Mouse (Mus musculus) heart, adult 8-10 months (tissue): ENCODE measurements around the gene Hdgfl2. TPM values are rescaled to one million over a fixed set of nuclear protein-coding genes. Genes with fewer than 3 reads are reported as not detected.

Source experiments
- DNase-seq: peaks from one replicate; pipeline ENCODE4 v3.0.0; 2022; ENCODE audit warnings: low spot score
- total RNA-seq, 4 experiments: library from RNA; stranded (reverse); gene quantifications; 2 replicates each; pipeline ENCODE4 v1.2.4; 2022

Hdgfl2 gene
- total RNA-seq, 4 experiments from 2014 or later: 30.6 to 41.4 (median 35.2) TPM

GRCm38 (mm10) chr17:56125276-56125630, 45.8 kb downstream of the Hdgfl2 start:
- no peak for DNase-seq

- no peak for DNase-seq
These were observed 46.7 kb downstream of the Hdgfl2 start for GRCm38 (mm10) chr17:56126175-56126574.

GRCm38 (mm10) chr17:56128246-56128645, 48.8 kb downstream of the Hdgfl2 start:
- no peak for DNase-seq

GRCm38 (mm10) chr17:56131136-56131535, 51.7 kb downstream of the Hdgfl2 start:
- no peak for DNase-seq

GRCm38 (mm10) chr17:56131814-56132213, 52.4 kb downstream of the Hdgfl2 start:
- peak; percentile 66 for DNase-seq

- peak; percentile 79 for DNase-seq
These were observed 53.2 kb downstream of the Hdgfl2 start for GRCm38 (mm10) chr17:56132661-56133060.

GRCm38 (mm10) chr17:56133457-56134363, 54.3 kb downstream of the Hdgfl2 start:
- peak; percentile 89 for DNase-seq

GRCm38 (mm10) chr17:56134463-56134971, 55.1 kb downstream of the Hdgfl2 start:
- DNase-seq: peak; percentile 67

- DNase-seq: no peak
These were observed 57.1 kb downstream of the Hdgfl2 start for GRCm38 (mm10) chr17:56136558-56136957.

GRCm38 (mm10) chr17:56137839-56138613, 58.6 kb downstream of the Hdgfl2 start:
- DNase-seq: no peak

GRCm38 (mm10) chr17:56139355-56139754, 59.9 kb downstream of the Hdgfl2 start:
- no peak for DNase-seq

- DNase-seq: no peak
These were observed 60.6 kb downstream of the Hdgfl2 start, which contains the start of gene Sema6b for GRCm38 (mm10) chr17:56139858-56140595. TSS of gene Sema6b (minus strand) at chr17:56140343.

GRCm38 (mm10) chr17:56141702-56142605, 62.5 kb downstream of the Hdgfl2 start:
- DNase-seq: no peak

GRCm38 (mm10) chr17:56144546-56144945, 65.1 kb downstream of the Hdgfl2 start:
- no peak for DNase-seq

- DNase-seq: no peak
These were observed 66.7 kb downstream of the Hdgfl2 start for GRCm38 (mm10) chr17:56146131-56146530.

- no peak for DNase-seq
These were observed 68.0 kb downstream of the Hdgfl2 start for GRCm38 (mm10) chr17:56147420-56147819.

- no peak for DNase-seq
These were observed 68.8 kb downstream of the Hdgfl2 start for GRCm38 (mm10) chr17:56148280-56148679.

GRCm38 (mm10) chr17:56148790-56149618, 69.6 kb downstream of the Hdgfl2 start:
- DNase-seq: no peak

GRCm38 (mm10) chr17:56149897-56150296, 70.5 kb downstream of the Hdgfl2 start:
- no peak for DNase-seq
